Mouse (Mus musculus) layer of hippocampus, postnatal 10 days (tissue): ENCODE data around the gene Kif1bp. TPM values are rescaled to one million over a fixed set of nuclear protein-coding genes. Genes with fewer than 3 reads are reported as not detected.
A peak's percentile ranks its signal among the peaks of the same experiment; 100 is the strongest.
"Not testable (repeated sequence)": the region's sequence is repeated elsewhere in the genome, so short reads cannot be mapped to it uniquely, and the experiment has no call there.

Experiments
- DNase-seq, 2 experiments: peaks; one replicate each; pipeline ENCODE4 v3.0.0; 2021; ENCODE audit warnings: low spot score in 2 of 2
- total RNA-seq, 2 experiments: library from RNA; stranded (reverse); gene quantifications; 2 replicates each; pipeline ENCODE4 v1.2.3; 2021

The Kif1bp gene
- total RNA-seq, 2 experiments from 2014 or later: 140 to 141 TPM

DNA sequence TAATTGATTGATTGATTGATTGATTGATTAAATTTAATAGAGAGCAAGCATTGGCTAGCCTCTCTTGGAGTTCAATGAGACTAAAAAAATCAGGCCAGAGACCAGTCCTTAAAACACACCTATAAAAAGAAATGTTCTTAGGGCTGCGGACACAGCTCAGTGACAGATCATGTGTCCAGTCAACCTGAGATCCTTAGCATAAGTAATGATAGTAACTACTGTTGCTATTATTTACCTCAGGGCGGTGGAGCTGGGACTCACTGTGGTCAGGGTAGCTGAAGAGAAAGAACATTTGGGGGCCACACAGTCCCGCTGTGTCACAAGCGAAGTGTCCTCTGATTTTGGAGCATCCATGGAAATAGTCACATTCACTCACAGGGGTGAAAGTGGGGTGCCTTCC lies 65.4 kb downstream of the Kif1bp start:
- DNase-seq: no peak

DNA sequence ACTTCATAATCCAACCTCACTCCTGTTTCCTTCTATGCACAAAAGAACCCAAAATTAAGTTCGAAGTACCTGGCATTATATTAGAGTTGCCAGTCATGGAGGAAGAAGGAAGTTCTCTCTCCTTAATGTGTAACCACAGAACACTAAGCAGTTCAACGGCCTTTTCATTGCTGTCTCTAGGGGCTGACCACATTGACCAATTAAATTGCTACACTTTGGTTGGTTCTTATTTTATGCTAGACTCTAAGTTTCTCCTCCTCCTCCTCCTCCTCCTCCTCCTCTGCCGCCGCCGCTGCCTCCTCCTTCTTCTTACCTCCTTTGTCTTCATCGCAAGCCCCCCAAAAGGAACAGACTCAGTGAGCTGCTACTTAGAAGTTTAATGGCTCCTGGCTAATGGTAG lies 66.7 kb downstream of the Kif1bp start:
- DNase-seq: no peak

- no peak for DNase-seq
Measured at GRCm38 (mm10) chr10:62509032-62509656, 69.1 kb downstream of the Kif1bp start.

DNA sequence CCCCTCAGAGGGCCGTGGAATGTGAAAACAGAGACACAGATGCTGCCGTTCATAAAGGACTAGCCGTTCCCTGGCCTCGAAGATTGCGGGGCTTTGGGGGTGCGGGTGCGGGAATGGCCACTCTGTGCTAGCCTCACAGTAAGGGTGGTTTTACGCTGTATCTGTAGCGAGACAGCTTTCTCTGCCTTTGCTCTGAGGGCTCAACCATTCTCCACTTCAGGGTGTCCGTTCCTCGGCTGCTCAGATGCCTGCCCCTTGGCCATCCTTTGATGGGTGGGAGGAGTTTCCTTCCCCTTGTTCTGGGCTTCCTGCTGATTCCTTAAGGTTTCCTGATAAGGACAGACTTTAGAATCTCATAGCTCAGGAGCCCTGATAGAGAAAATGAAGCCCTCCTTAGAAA lies 69.8 kb downstream of the Kif1bp start:
- no peak for DNase-seq

GRCm38 (mm10) chr10:62507591-62508308 lies 70.5 kb downstream of the Kif1bp start:
- DNase-seq: peak; percentile 13 to 15

- DNase-seq: no peak
Measured at GRCm38 (mm10) chr10:62507071-62507470, 71.2 kb downstream of the Kif1bp start.

DNA sequence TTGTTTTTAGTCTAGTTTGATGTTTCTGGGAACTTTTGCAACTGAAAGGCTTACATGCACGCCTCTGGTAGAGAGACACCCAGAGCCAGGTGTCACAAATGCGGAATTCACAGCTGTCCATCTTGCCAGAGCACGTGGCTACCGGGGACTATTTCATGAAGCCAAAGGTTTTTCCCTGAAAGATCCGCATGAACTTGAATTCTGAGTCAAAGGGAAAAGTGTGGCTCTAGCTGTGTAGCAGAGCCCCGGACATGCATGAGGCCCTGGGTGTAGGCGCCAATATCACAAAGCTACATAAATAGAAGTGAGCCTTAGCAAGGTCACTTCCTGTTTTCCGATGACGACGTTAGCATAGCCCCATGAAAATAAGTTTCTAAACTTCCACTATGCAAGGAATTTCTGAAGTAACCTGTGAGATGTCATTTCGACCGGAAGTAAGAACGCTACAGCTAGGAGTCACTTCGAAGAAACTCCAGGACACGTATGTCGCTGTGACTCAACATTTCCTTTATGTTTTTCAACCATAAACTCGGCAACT lies 72.2 kb downstream of the Kif1bp start:
- DNase-seq: no peak

GRCm38 (mm10) chr10:62505224-62505983 lies 72.9 kb downstream of the Kif1bp start:
- DNase-seq: no peak

GRCm38 (mm10) chr10:62503836-62504628 lies 74.2 kb downstream of the Kif1bp start:
- no peak for DNase-seq

DNA sequence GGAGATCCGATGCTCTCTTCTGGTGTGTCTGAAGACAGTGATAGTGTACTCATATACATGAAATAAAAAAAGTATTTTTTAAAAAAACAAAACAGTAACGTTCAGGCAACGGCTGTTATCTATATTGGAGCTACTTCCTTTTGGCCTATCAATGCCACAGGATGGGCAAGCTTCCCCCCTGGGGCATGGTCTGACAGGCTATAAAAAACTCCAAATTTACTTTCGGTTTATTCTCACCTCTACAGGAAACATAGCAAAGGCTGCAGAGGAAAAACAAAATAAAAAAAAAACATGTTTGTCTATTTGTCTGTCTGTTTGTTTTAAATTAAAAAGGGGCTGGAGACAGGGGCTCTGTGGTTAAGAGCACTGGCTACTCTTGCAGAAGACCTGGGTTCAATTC lies 74.9 kb downstream of the Kif1bp start:
- no peak for DNase-seq

- DNase-seq: no peak
Measured at GRCm38 (mm10) chr10:62501951-62502350, 76.3 kb downstream of the Kif1bp start.

- no peak for DNase-seq
Measured at GRCm38 (mm10) chr10:62500916-62501615, 77.2 kb downstream of the Kif1bp start.

DNA sequence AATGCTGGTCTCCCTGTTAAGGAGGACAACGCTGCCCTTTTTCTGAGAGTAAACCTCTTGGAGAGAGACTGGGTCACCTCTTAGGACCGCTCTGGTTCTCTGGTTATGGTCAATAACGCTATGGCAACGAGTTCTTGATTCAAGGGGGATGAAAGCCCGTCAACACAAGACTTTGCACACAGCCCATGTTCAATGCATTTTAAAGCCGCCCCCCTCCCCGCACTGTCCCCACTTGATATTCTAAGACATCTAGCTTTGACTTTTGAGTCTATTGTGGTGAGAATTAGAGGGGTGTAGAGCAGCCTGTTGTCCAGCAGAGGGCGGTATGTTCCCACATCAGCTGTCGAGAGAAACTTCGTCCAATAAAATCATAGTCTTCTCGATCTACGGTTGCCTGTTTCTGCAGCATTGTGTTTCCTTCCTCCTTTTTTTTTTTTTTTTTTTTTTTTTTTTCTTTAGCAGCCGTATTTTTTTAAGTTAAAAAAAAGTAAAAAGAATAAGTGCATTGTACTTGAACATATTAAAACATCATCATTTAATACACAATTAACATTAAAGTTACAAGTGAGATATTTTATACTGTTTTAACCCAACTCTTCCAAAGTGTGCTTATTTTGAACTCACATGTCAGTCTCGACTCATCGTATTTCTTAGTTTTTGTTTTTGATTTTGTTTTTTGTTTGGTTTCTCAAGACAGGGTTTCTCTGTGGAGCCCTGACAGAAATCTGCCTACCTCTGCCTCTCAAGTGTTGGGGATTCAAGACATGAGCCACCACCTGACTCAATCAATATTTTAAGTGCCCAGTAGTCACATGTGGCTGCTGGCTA lies 78.0 kb downstream of the Kif1bp start:
- DNase-seq: peak; percentile 70 to 78

GRCm38 (mm10) chr10:62491681-62492080 lies 86.6 kb downstream of the Kif1bp start:
- DNase-seq: not testable (repeated sequence)

Other genes starting within 250 kb of the Kif1bp start
- gene Hk1, start 198.5 kb downstream of the Kif1bp start, total RNA-seq: 100 to 1,000 TPM; 280 to 294 TPM
- gene Hkdc1, start 156.0 kb downstream of the Kif1bp start, total RNA-seq: 1 to 10 TPM; 5.0 to 6.4 TPM
- gene 4930507D05Rik, start 129.0 kb downstream of the Kif1bp start, total RNA-seq: 1 to 10 TPM; 1.7 to 2.1 TPM
- 10 to 100 TPM; 22.1 to 23.7 TPM for gene Supv3l1, start 128.7 kb downstream of the Kif1bp start, total RNA-seq
- 10 to 100 TPM; 37.2 to 41.1 TPM for gene Vps26a, start 91.7 kb downstream of the Kif1bp start, total RNA-seq
- 10 to 100 TPM in 1 of 2 experiments, 1 to 10 TPM in 1; 9.3 to 10.3 TPM for gene Srgn, start 51.0 kb downstream of the Kif1bp start, total RNA-seq
- gene Ddx21, start 23.8 kb upstream of the Kif1bp start, total RNA-seq: 10 to 100 TPM; 34.9 to 35.0 TPM
- 10 to 100 TPM; 78.5 to 86.4 TPM for gene Ddx50, start 72.8 kb upstream of the Kif1bp start, total RNA-seq
- 1 to 10 TPM; 3.2 to 3.5 TPM for gene Stox1, start 147.7 kb upstream of the Kif1bp start, total RNA-seq
- 10 to 100 TPM; 55.2 to 71.8 TPM for gene Ccar1, start 213.8 kb upstream of the Kif1bp start, total RNA-seq